Mouse (Mus musculus): ENCODE measurements around the gene Sergef.

- TF ChIP-seq POLR2A (IDR thresholded peaks at IDR 0.05; ENCODE audit: low read depth, low read length) (no peak), CTCF (IDR thresholded peaks at IDR 0.05; ENCODE audit: extremely low read depth, insufficient read length, insufficient replicate concordance, low read depth, low read length) (no peak)
Observed at GRCm38 (mm10) chr7:46410727-46411126, 228.9 kb downstream of the Sergef start.

All from small intestine, adult 2 months (tissue).